Mouse (Mus musculus): Measurements from ENCODE around the gene Ddx3x. TPM values are rescaled to one million over a fixed set of nuclear protein-coding genes. Genes with fewer than 3 reads are reported as not detected.
"Not testable (repeated sequence)": the region's sequence is repeated elsewhere in the genome, so short reads cannot be mapped to it uniquely, and the experiment has no call there.

Gene Ddx3x
- polyA plus RNA-seq, 1 experiment from 2014 or later, result 115 TPM

- not testable (repeated sequence) for H3K4me1 ChIP-seq (replicated peaks; ENCODE audit: control insufficient read depth, insufficient read depth, low read length); H3K9me3 ChIP-seq (ENCODE audit: control insufficient read depth, low read length); H3K36me3 ChIP-seq (ENCODE audit: control insufficient read depth, insufficient read depth, low read length); H3K27ac ChIP-seq (ENCODE audit: low read length); H3K4me2 ChIP-seq (ENCODE audit: low read depth, low read length); ATAC-seq (ENCODE audit: low read depth); H3K27me3 ChIP-seq (ENCODE audit: control insufficient read depth, insufficient read depth, low read depth, low read length); H3K4me3 ChIP-seq (ENCODE audit: low read length); H3K9ac ChIP-seq (ENCODE audit: low read length)
- 37% methylated on average over 4 of the region's 4 CpGs for WGBS
These were observed 15.5 kb downstream of the Ddx3x start for GRCm38 (mm10) chrX:13296241-13296640.

DNA sequence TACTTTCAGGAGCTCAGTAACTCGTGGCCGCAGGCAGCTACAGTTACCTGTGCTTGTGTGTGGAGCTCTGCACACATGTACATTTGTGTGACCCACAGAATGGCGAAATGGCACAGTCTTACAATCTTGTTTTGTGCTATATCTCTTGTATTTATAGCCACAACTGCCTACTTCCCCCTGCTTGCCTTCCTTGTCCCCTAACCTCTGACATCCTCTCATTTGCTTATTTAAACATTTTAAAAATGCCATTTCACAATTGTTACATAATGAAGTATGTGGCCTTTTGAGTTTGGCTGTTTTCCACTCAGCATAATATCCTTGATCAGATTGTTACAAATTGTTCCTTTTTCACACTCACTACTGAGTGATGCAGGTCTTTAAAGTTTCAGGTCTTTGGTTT, 25.4 kb downstream of the Ddx3x start:
- Histone ChIP-seq H3K9ac (ENCODE audit: low read length) (no peak overlapping the region), H3K27me3 (ENCODE audit: control insufficient read depth, insufficient read depth, low read depth, low read length) (no peaks in the 10 kb centered on the region), H3K4me3 (ENCODE audit: low read length) (no peak overlapping the region), H3K4me2 (ENCODE audit: low read depth, low read length) (no peak overlapping the region), H3K27ac (ENCODE audit: low read length) (no peak overlapping the region), H3K36me3 (ENCODE audit: control insufficient read depth, insufficient read depth, low read length) (no peaks in the 10 kb centered on the region), H3K9me3 (ENCODE audit: control insufficient read depth, low read length) (no peaks in the 10 kb centered on the region), H3K4me1 (replicated peaks; ENCODE audit: control insufficient read depth, insufficient read depth, low read length) (no peaks in the 10 kb centered on the region)
- WGBS, result 69% methylated on average over 3 of the region's 3 CpGs
- no peak for ATAC-seq (ENCODE audit: low read depth)

- Histone ChIP-seq H3K4me3 (ENCODE audit: low read length) (no peak overlapping the region), H3K4me1 (replicated peaks; ENCODE audit: control insufficient read depth, insufficient read depth, low read length) (no peaks in the 10 kb centered on the region), H3K27me3 (ENCODE audit: control insufficient read depth, insufficient read depth, low read depth, low read length) (no peaks in the 10 kb centered on the region), H3K9ac (ENCODE audit: low read length) (no peak overlapping the region), H3K4me2 (ENCODE audit: low read depth, low read length) (no peak overlapping the region), H3K36me3 (ENCODE audit: control insufficient read depth, insufficient read depth, low read length) (no peaks in the 10 kb centered on the region), H3K27ac (ENCODE audit: low read length) (no peak overlapping the region), H3K9me3 (ENCODE audit: control insufficient read depth, low read length) (no peaks in the 10 kb centered on the region)
- no peak for ATAC-seq (ENCODE audit: low read depth)
- 60% methylated on average over 4 of the region's 4 CpGs for WGBS
These were observed 30.6 kb downstream of the Ddx3x start for GRCm38 (mm10) chrX:13311396-13311795.

DNA sequence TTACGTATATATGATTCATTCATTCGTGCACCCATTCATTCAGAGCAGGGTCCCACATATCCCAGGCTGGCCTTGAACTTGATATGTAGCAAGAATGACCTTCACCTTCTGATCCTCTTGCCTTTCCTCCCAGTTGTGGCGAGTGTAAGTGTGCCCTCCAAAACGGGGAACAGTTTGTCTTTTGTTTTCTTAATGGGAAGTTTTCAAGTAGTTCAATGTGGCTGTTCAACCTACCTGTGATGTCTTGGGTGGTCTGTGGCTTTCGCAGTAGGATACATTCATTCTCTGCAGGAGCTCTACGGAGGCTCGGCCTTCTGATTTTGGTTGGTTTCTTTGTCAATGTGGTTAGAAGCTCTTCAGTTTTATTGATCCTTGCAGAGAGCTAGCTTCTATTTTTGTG, 48.8 kb downstream of the Ddx3x start:
- Histone ChIP-seq H3K9me3 (ENCODE audit: control insufficient read depth, low read length) (no peaks in the 10 kb centered on the region), H3K4me3 (ENCODE audit: low read length) (no peak overlapping the region), H3K27ac (ENCODE audit: low read length) (no peak overlapping the region), H3K4me2 (ENCODE audit: low read depth, low read length) (no peak overlapping the region), H3K9ac (ENCODE audit: low read length) (no peak overlapping the region), H3K27me3 (ENCODE audit: control insufficient read depth, insufficient read depth, low read depth, low read length) (no peaks in the 10 kb centered on the region), H3K4me1 (replicated peaks; ENCODE audit: control insufficient read depth, insufficient read depth, low read length) (no peaks in the 10 kb centered on the region), H3K36me3 (ENCODE audit: control insufficient read depth, insufficient read depth, low read length) (no peaks in the 10 kb centered on the region)
- WGBS, result 83% methylated on average over 7 of the region's 7 CpGs
- no peak for ATAC-seq (ENCODE audit: low read depth)

Other genes starting within 250 kb of the Ddx3x start
- 26.3 and 27.1 TPM in 2 replicates for gene Usp9x, start 209.5 kb upstream of the Ddx3x start, polyA plus RNA-seq (2015; fragmentation: Nextera tagmentation; extraction: Ambion mirVana)
- gene Nyx, start 185.1 kb downstream of the Ddx3x start, polyA plus RNA-seq (2015; fragmentation: Nextera tagmentation; extraction: Ambion mirVana), result 0.09 and 0.10 TPM in 2 replicates

All from lung, embryonic 16.5 days (tissue).